ENCODE assay signal across 8 mouse cellular contexts in the genomic region with DNA sequence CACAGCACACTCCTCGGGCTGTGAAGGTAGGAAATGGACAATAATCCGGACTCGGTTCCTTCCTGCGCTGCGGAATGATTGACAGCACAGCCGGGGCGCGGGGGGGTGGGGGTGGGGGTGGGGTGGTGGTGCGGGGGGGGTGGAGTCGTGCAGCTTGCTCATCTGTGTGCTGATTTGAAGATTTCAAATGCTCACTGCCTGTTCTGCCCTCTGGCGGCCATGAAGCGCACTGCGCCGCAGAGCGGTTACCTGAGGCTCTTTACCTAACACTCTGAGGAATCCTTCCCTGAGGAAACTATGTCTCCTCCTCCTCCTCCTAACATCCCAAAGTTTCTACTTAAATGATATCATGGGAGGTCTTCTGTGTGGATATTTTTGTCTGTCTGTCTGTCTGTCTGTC. TPM values are rescaled to one million over a fixed set of nuclear protein-coding genes. Genes with fewer than 3 reads are reported as not detected.
DNase-seq lines count a peak whose midpoint lies in the region; ATAC-seq and TF ChIP-seq lines count a peak whose summit lies in the region.

No protein-coding gene starts in this region.

- H3K4me2 ChIP-seq in kidney, embryonic 14.5 days (replicated peaks; ENCODE audit: low read depth, low read length): no peak overlapping the region
- peak overlapping the region; percentile 43 for H3K4me2 ChIP-seq in kidney, embryonic 15.5 days
- H3K4me2 ChIP-seq in liver, embryonic 11.5 days: peak overlapping the region; percentile 21
- peak overlapping the region; percentile 49 for H3K4me2 ChIP-seq in myocyte (ENCODE audit: low read depth)
- H3K4me2 ChIP-seq in stomach, embryonic 15.5 days: 0 out of 2 replicates have a peak overlapping the region, but pooled peaks have one; percentile 29

- no peaks in the 10 kb centered on the region for H3K79me2 ChIP-seq in myocyte (ENCODE audit: control insufficient read depth, insufficient read depth)

- H3K9me3 ChIP-seq in kidney, embryonic 14.5 days (ENCODE audit: control insufficient read depth, low read length): no peaks in the 10 kb centered on the region
- no peaks in the 10 kb centered on the region for H3K9me3 ChIP-seq in kidney, embryonic 15.5 days (replicated peaks)
- no peaks in the 10 kb centered on the region for H3K9me3 ChIP-seq in liver, embryonic 11.5 days (ENCODE audit: control insufficient read depth, low read length)
- H3K9me3 ChIP-seq in stomach, embryonic 15.5 days: no peaks in the 10 kb centered on the region

- H3K27ac ChIP-seq in kidney, embryonic 14.5 days (ENCODE audit: low read depth, low read length): no peak overlapping the region
- H3K27ac ChIP-seq in kidney, embryonic 15.5 days: no peak overlapping the region
- no peak overlapping the region for H3K27ac ChIP-seq in liver, embryonic 11.5 days (ENCODE audit: low read depth, low read length)
- no peak overlapping the region for H3K27ac ChIP-seq in stomach, embryonic 15.5 days

- H3K36me3 ChIP-seq in kidney, embryonic 14.5 days (ENCODE audit: control insufficient read depth, insufficient read depth, low read length): no peaks in the 10 kb centered on the region
- H3K36me3 ChIP-seq in kidney, embryonic 15.5 days: no peaks in the 10 kb centered on the region
- no peaks in the 10 kb centered on the region for H3K36me3 ChIP-seq in liver, embryonic 11.5 days (ENCODE audit: control insufficient read depth, insufficient read depth, low read length)
- H3K36me3 ChIP-seq in myocyte (ENCODE audit: control insufficient read depth, insufficient read depth): no peaks in the 10 kb centered on the region
- no peaks in the 10 kb centered on the region for H3K36me3 ChIP-seq in stomach, embryonic 15.5 days

- no peak overlapping the region for H3ac ChIP-seq in myocyte (ENCODE audit: control insufficient read depth, insufficient read length)

- H3K27me3 ChIP-seq in kidney, embryonic 14.5 days (ENCODE audit: control insufficient read depth, insufficient read depth, low read length): no peaks in the 10 kb centered on the region
- no peaks in the 10 kb centered on the region for H3K27me3 ChIP-seq in kidney, embryonic 15.5 days
- H3K27me3 ChIP-seq in liver, embryonic 11.5 days (replicated peaks; ENCODE audit: control insufficient read depth, insufficient read depth, low read length): no peaks in the 10 kb centered on the region
- H3K27me3 ChIP-seq in myocyte (ENCODE audit: control insufficient read depth, insufficient read depth, insufficient read length): no peaks in the 10 kb centered on the region
- H3K27me3 ChIP-seq in stomach, embryonic 15.5 days (replicated peaks): no peaks in the 10 kb centered on the region

- H3K4me1 ChIP-seq in kidney, embryonic 14.5 days (ENCODE audit: control insufficient read depth, insufficient read depth, low read length): no peaks in the 10 kb centered on the region
- no peaks in the 10 kb centered on the region for H3K4me1 ChIP-seq in kidney, embryonic 15.5 days
- H3K4me1 ChIP-seq in liver, embryonic 11.5 days (replicated peaks; ENCODE audit: control insufficient read depth, insufficient read depth, low read length): no peaks in the 10 kb centered on the region
- no peaks in the 10 kb centered on the region for H3K4me1 ChIP-seq in stomach, embryonic 15.5 days

- WGBS in kidney, embryonic 14.5 days: 8% methylated on average over 13 of the region's 15 CpGs
- WGBS in kidney, embryonic 15.5 days: 9% methylated on average over 15 of the region's 15 CpGs
- WGBS in liver, embryonic 11.5 days: 5% methylated on average over 12 of the region's 15 CpGs
- 4% methylated on average over 15 of the region's 15 CpGs for WGBS in stomach, embryonic 15.5 days

- DNase-seq in kidney, adult 11 months: peak; percentile 74
- DNase-seq in cerebellum, adult 9-10 months: peak; percentile 84
- peak; percentile 62 to 63 for DNase-seq in frontal cortex, postnatal 14 days (ENCODE audit: low spot score in 2 of 2)
- no peak for DNase-seq in liver, embryonic 11.5 days (ENCODE audit: low spot score)

- no peak overlapping the region for H3K9ac ChIP-seq in kidney, embryonic 14.5 days (ENCODE audit: low read depth, low read length)
- no peak overlapping the region for H3K9ac ChIP-seq in kidney, embryonic 15.5 days
- no peak overlapping the region for H3K9ac ChIP-seq in liver, embryonic 11.5 days (ENCODE audit: low read depth, low read length)
- no peak overlapping the region for H3K9ac ChIP-seq in stomach, embryonic 15.5 days

- no peak for TF ChIP-seq POLR2A in myocyte (IDR thresholded peaks at IDR 0.05; ENCODE audit: insufficient read length, low read depth)

- no peak for ATAC-seq in kidney, embryonic 14.5 days (ENCODE audit: low FRiP score, low TSS enrichment)
- ATAC-seq in kidney, embryonic 15.5 days (replicated peaks; ENCODE audit: low FRiP score): no peak
- peak; percentile 45; the same call in 1 of the 2 replicates for ATAC-seq in liver, embryonic 11.5 days (replicated peaks; ENCODE audit: low FRiP score)
- ATAC-seq in stomach, embryonic 15.5 days (ENCODE audit: insufficient read depth, low FRiP score, low read depth): 0 out of 2 replicates have a peak, but pooled peaks have one; percentile 27

- H3K4me3 ChIP-seq in kidney, embryonic 14.5 days (ENCODE audit: low read length): no peak overlapping the region
- no peak overlapping the region for H3K4me3 ChIP-seq in kidney, embryonic 15.5 days (replicated peaks)
- H3K4me3 ChIP-seq in liver, embryonic 11.5 days (ENCODE audit: low read depth, low read length): no peak overlapping the region
- no peak overlapping the region for H3K4me3 ChIP-seq in myocyte
- no peak overlapping the region for H3K4me3 ChIP-seq in stomach, embryonic 15.5 days (replicated peaks)

TF ChIP-seq in myocyte, 11 proteins besides CTCF, POLR2A, EP300 and RAD21:
- no peak for TF ChIP-seq CEBPB (IDR thresholded peaks at IDR 0.05; ENCODE audit: insufficient read depth, poor library complexity, severe bottlenecking)
- TF ChIP-seq MYOD1 (IDR thresholded peaks at IDR 0.05; ENCODE audit: control insufficient read depth in 1 of 3, insufficient read length in 2 of 3, low read depth in 2 of 3): peak in 1 of 3 experiments; percentile 25
- no peak for TF ChIP-seq REST (IDR thresholded peaks at IDR 0.05; ENCODE audit: insufficient read depth, insufficient read length)

RNA-seq across cellular contexts. Expression of gene Slc2a5, which starts 6.2 kb away (rescaled TPM):
- polyA plus RNA-seq in kidney, embryonic 14.5 days (2014; fragmentation: Nextera tagmentation; extraction: Ambion mirVana): 0.91 and 2.2 TPM in 2 replicates
- 1.6 and 2.7 TPM in 2 replicates for polyA plus RNA-seq in kidney, embryonic 15.5 days (2015; fragmentation: Nextera tagmentation; extraction: Ambion mirVana)
- 0.14 and 0.48 TPM in 2 replicates for polyA plus RNA-seq in liver, embryonic 11.5 days (2014; fragmentation: Nextera tagmentation; extraction: Ambion mirVana)
- polyA plus RNA-seq in myocyte (2012; fragmentation: generic; extraction: Trizol): 0.24 TPM
- 1.6 and 2.4 TPM in 2 replicates for polyA plus RNA-seq in stomach, embryonic 15.5 days (2015; fragmentation: Nextera tagmentation; extraction: Ambion mirVana)

RNA-seq across cellular contexts. Expression of gene Gpr157, which starts 25.7 kb away (rescaled TPM):
- 0.20 and 0.24 TPM in 2 replicates for polyA plus RNA-seq in kidney, embryonic 14.5 days (2014; fragmentation: Nextera tagmentation; extraction: Ambion mirVana)
- polyA plus RNA-seq in kidney, embryonic 15.5 days (2015; fragmentation: Nextera tagmentation; extraction: Ambion mirVana): 0.51 and 0.53 TPM in 2 replicates
- polyA plus RNA-seq in liver, embryonic 11.5 days (2014; fragmentation: Nextera tagmentation; extraction: Ambion mirVana): 0.29 and 0.31 TPM in 2 replicates
- 1.6 TPM for polyA plus RNA-seq in myocyte (2012; fragmentation: generic; extraction: Trizol)
- 1.2 and 1.3 TPM in 2 replicates for polyA plus RNA-seq in stomach, embryonic 15.5 days (2015; fragmentation: Nextera tagmentation; extraction: Ambion mirVana)

RNA-seq across cellular contexts. Expression of gene Slc2a7, which starts 35.9 kb away (rescaled TPM):
- polyA plus RNA-seq in kidney, embryonic 14.5 days (2014; fragmentation: Nextera tagmentation; extraction: Ambion mirVana): not detected in 2 replicates
- polyA plus RNA-seq in kidney, embryonic 15.5 days (2015; fragmentation: Nextera tagmentation; extraction: Ambion mirVana): not detected in 2 replicates
- polyA plus RNA-seq in liver, embryonic 11.5 days (2014; fragmentation: Nextera tagmentation; extraction: Ambion mirVana): not detected in 2 replicates
- not detected for polyA plus RNA-seq in myocyte (2012; fragmentation: generic; extraction: Trizol)
- 0.08 and 0.15 TPM in 2 replicates for polyA plus RNA-seq in stomach, embryonic 15.5 days (2015; fragmentation: Nextera tagmentation; extraction: Ambion mirVana)

Comparison
In these comparisons a context has a peak if more than half of its experiments do, and no peak if none do; other contexts are left out.
1. ATAC-seq: peak in liver, embryonic 11.5 days (single experiment) and stomach, embryonic 15.5 days (single experiment); none in kidney, embryonic 14.5 days (single experiment) and kidney, embryonic 15.5 days (single experiment).